Mouse (Mus musculus): ENCODE data around the gene Cryba2. TPM values are rescaled to one million over a fixed set of nuclear protein-coding genes. Genes with fewer than 3 reads are reported as not detected.

The Cryba2 gene
- not detected in 2 replicates for polyA plus RNA-seq (2012; ENCODE audit: low replicate concordance)

GRCm38 (mm10) chr1:74893134-74893855 lies at the start of gene Cryba2:
Gene Cryba2 (minus strand): TSS chr1:74893143.

GRCm38 (mm10) chr1:74935402-74935801 lies 42.5 kb upstream of the Cryba2 start, which contains the start of gene Cfap65:
Gene Cfap65 (minus strand): TSS chr1:74935599.

GRCm38 (mm10) chr1:74885369-74886042 lies 7.4 kb downstream of the Cryba2 start, which contains the start of gene Fev:
Gene Fev (minus strand): TSS chr1:74885419.

GRCm38 (mm10) chr1:74854306-74855056 lies 38.5 kb downstream of the Cryba2 start, which contains the start of gene Cdk5r2:
Gene Cdk5r2 (plus strand): TSS chr1:74854934.

Other genes with a start within 250 kb of the Cryba2 start
- gene Ttll4, start 231.4 kb downstream of the Cryba2 start, polyA plus RNA-seq (2012; ENCODE audit: low replicate concordance), result 16.7 and 18.5 TPM in 2 replicates
- 1.7 and 1.8 TPM in 2 replicates for gene Cyp27a1, start 179.6 kb downstream of the Cryba2 start, polyA plus RNA-seq (2012; ENCODE audit: low replicate concordance)
- gene Prkag3, start 143.9 kb downstream of the Cryba2 start, polyA plus RNA-seq (2012; ENCODE audit: low replicate concordance), result not detected in 2 replicates
- 0.57 and 0.81 TPM in 2 replicates for gene Wnt6, start 121.3 kb downstream of the Cryba2 start, polyA plus RNA-seq (2012; ENCODE audit: low replicate concordance)
- gene Wnt10a, start 101.6 kb downstream of the Cryba2 start, polyA plus RNA-seq (2012; ENCODE audit: low replicate concordance), result 1.2 and 5.2 TPM in 2 replicates
- gene Cdk5r2, start 38.2 kb downstream of the Cryba2 start, polyA plus RNA-seq (2012; ENCODE audit: low replicate concordance), result not detected in 2 replicates
- gene Fev, start 7.7 kb downstream of the Cryba2 start, polyA plus RNA-seq (2012; ENCODE audit: low replicate concordance), result not detected in 2 replicates
- gene Cfap65, start 42.5 kb upstream of the Cryba2 start, polyA plus RNA-seq (2012; ENCODE audit: low replicate concordance), result not detected in 2 replicates
- gene Ihh, start 58.5 kb upstream of the Cryba2 start, polyA plus RNA-seq (2012; ENCODE audit: low replicate concordance), result 0.32 and 0.66 TPM in 2 replicates
- 0.34 and 0.91 TPM in 2 replicates for gene Nhej1, start 232.1 kb upstream of the Cryba2 start, polyA plus RNA-seq (2012; ENCODE audit: low replicate concordance)
- 0.35 and 0.43 TPM in 2 replicates for gene Slc23a3, start 240.7 kb upstream of the Cryba2 start, polyA plus RNA-seq (2012; ENCODE audit: low replicate concordance)
- gene Cnppd1, start 249.6 kb upstream of the Cryba2 start, polyA plus RNA-seq (2012; ENCODE audit: low replicate concordance), result 55.2 and 79.2 TPM in 2 replicates
- gene Retreg2, start 249.6 kb upstream of the Cryba2 start, polyA plus RNA-seq (2012; ENCODE audit: low replicate concordance), result 148 and 169 TPM in 2 replicates

Measured in leukemia stem cell, adult 10-12 weeks (primary cell).